Mouse (Mus musculus) E14TG2a.4 (cell line): Measurements from ENCODE around the gene Bcas3.

Experiments used
- CTCF ChIP-seq: conservative IDR thresholded peaks from 2 replicates; pipeline ENCODE4 v1.5.1; 2014; ENCODE audit warnings: low read length
- POU5F1 ChIP-seq: IDR thresholded peaks from 2 replicates; pipeline ENCODE4 v1.6.1; 2014; ENCODE audit warnings: low read length, borderline replicate concordance

DNA sequence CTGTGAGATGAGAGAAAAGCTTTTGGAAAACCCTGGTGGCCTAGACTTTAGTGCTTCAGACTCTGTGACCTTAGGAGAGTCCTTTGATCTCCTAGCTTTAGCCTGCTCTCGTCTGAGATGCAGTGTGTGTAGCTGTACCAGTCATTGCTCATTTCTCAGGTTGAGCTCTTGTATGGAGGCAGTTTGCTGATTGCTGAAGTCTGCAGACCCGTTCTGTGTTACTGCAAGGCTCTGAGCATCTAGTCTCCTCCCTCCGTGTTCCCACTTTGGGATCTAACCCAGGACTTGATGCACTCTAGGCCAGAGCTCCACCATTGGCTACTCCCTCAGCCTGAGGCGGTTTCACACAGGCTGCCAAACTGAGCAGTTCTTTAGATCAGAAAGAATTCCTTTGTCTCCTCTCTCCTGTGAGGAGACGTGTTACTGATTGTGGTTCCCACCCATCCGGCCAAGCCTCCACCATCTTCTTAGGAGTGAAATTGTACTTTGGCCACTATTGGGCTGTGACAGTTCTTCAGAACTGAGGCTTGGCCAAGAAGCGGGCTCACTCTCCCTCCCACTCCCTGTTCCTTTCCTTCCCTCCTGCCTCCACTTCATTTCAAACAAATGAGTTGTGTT is 413.2 kb downstream of the Bcas3 start:
- TF ChIP-seq CTCF = no peak
- TF ChIP-seq POU5F1 = no peak
